Mouse (Mus musculus) Muller cell, postnatal 12 days (primary cell): ENCODE measurements around the gene Adgrl2.

Experiments
- DNase-seq: peaks from one replicate; pipeline ENCODE4 v3.0.0-alpha.2; 2015; ENCODE audit errors: inconsistent ontology term

Gene Adgrl2

DNA sequence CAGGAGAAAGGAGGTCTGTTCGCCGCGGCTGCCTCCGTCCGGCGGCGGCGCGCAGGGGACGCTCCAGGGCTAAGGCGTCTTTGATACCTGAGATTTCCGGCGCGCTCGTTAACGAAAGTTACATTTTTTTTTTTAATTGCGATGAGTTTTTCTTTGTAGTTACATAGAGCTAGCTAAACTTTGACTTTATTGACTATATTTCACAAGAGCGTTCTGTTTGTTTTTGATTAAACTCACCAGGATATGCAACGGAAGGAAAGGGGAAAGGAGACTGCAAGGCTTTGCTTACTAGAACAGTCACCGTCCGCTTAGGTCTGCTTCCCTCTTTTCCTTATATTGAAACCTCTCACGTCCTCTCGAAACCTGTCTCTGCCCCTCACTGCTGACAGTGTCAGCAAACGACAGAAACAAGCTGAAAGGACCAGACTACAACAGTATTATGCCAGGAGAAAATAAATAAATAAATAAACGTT lies at the start of gene Adgrl2:
TSS of gene Adgrl2 (minus strand) at position 25 of the 473 bp plus-strand sequence.
- no peak for DNase-seq

DNA sequence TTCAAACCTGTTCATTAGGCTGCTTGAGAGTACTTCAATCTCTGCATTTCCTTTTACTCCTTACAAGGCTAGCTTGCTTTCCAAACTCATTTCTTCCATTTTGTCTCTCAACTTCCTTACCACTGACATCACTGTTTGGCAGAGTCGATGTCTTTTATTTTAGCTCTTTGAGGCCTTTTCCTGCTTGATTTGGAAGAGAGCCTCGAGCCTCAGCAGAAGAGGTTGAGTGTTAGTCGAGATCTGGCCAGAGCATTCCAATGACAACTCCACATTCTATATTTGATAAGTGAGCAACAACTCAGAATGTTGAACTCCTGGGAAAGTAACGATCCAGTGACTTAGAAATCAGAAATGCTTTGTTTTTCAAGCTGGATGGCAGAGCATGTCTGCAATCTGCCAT lies 48.4 kb upstream of the Adgrl2 start:
- peak; percentile 55 for DNase-seq

DNA sequence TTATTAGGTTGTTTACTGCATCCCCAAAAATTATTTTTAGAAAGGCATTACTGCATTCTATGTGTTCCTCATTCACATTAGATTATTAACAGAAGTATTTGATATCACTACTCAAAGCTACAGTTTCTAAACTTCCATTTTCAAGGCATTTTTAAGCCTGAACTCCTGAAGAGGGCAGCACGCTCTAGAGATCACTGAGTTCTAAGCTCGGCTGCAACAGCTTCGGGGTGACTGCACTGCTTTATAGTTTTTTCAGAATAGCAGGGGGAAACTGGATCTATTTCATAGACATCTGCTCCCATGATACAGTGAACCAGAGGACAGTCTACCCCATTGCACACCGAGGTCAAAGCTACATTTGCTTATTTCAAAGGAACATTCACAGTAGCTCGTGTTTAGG lies 29.6 kb upstream of the Adgrl2 start:
- DNase-seq = no peak

DNA sequence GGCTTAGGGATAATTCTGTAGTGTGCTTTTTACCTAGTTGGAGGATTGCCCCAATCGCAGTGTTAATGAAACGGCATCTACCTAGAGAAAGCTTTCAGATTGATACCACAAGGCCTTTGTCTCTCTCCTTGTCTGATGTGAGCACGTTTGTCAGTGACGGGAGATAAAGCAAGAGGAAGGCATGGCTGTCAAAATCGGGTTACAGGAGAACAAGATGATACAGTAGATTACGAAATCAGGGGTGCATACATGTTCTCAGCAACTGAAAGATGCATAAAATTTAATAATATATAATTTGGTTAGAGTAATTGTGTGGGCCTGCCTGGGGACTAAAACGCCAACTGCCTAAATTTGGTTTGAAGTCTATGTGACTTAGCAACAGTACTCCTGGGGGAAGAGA lies 19.0 kb upstream of the Adgrl2 start:
- DNase-seq = no peak

DNA sequence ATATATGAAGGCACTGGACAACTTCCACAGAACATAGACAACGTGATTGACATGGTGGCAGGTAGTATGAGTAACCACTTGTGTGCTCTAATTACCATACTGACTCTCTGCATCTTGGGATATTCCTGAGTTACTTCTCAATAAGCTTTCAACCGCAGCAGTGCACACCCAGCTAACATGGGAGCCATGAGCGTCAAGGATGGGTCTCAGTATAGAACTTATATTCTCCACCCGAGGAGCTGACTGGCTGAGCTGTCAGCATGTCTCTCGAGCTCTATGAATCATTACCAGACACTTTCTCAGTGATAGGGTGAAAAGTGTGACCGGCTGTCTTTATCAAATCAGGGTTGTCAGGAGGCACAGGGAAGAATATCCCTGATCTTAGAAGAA lies 18.3 kb upstream of the Adgrl2 start:
- no peak for DNase-seq

DNA sequence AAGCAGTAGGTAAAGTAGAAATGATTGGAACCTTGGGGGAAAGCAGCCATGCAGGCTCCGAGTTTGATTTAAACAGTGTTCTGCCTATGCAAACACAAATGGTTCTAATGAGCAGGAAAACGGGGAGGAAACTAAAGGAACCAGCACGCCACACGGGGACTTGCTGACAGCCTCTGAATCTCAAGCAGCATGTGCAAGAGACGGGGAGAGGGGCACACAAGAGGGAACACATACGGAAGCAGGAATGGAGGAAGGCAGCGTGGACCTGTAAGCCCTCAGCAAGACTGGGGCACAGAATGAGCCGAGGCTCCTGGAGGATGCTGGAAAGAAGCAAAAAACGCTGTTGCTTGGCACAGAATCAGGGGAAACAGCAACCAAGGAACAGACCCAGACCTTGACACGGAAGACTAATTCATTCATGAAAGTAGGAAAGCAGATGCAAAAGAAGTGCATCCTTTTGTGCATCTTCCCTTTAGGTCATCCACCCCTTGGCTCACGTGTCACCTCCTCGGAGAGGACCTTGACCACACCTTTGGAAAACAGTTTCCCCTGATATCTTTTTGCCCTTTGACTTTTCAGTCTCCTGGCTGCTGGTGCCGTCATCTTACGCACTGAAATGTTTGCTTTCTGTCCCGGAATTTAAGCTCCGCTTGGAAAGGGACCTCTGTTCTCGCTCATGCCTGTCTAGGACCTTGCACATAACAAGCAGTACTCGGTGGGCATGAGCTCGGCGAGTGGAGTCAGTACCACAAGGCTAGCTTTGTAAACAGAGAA lies 17.7 kb upstream of the Adgrl2 start:
- no peak for DNase-seq

DNA sequence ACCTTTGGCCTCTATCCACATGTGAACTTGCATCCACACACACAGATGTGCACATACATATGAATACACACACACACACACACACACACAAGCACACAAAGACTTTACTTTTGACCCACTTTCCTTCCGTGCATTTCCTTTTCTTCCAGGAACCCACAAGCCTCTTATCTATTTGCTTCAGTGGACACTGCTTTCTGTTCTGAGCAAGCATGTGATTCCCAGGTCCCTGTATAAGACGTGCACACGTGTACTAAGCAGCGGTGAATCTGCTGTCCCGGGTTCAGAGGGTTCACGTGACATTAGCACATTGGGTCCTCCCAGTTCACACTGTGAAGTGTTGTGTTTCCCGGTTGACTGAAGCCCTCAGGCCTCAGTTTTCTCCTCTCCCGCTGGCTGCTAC lies 11.0 kb upstream of the Adgrl2 start:
- no peak for DNase-seq

DNA sequence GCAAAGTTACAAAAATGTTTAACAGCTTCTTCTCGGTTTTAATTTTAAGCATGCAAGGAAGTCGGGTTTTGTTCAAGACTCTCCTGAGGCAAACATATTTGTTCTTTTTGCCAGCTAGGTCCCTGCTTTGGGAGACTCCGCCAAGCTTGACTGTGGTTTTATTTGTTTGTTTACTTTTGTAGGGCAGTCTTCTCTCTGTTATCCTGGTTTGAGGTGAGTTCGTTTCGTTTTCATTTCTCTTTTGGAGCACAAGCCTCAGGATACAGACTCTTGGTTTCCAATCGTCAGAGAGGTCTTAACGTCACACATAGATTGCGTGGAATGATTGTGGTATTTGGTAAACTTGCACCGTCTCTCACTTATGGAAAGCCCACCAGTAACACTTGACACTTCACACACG lies 8.3 kb upstream of the Adgrl2 start:
- DNase-seq = no peak

DNA sequence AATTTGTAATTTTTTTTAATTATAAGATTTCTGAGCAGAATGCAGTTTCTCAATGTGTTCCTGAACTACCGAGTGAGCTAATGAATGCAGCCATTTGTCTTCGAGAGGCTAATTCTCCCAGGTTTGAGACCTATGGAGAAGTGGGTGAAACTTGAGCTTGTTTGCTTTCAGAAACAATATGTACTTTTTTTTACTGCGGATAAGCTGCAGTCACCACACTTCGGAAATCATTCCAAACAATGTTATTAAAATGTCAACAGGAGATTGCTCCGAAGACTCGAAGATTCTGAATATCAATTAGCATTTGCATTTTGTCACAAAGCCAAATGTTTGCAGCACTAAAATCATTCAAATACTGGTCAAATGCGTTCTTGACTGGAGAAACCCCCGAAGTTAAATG lies 701 bp upstream of the Adgrl2 start:
- DNase-seq = peak; percentile 24

DNA sequence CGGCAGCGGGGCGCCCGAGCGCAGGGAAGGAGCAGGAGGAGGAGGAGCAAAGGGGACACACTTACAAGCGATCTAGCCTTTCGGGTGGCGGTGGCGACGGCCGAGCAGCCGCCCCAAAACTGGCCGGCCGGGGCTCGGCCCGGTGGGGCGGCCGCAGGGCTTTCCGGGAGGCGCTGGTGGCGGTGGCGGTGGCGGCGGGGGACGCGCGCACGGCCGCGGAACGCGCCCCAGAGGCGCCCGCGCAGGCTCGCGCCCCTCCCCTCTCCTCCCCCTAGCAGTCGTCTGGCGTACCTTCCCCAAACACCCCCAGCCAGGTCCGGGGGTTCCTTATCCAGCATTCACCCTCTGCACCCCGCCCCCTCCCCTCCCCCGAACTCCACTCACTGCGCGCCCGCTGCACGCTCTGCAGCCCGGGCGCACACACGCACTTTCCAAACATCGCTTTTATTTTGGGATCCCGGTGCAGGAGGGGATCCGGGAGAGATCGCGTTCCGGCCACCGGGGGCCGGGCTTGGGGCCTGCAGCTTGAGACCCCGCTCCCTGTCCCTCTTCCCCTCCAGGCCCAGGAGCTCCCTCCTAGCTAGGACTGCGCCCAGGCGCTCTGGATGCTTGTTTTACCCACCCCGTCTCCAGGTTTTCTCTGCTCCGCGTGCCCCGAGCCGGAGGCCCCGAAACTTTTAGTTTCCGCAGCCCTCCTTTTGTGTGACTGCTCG lies 381 bp downstream of the Adgrl2 start:
- peak; percentile 82 for DNase-seq

DNA sequence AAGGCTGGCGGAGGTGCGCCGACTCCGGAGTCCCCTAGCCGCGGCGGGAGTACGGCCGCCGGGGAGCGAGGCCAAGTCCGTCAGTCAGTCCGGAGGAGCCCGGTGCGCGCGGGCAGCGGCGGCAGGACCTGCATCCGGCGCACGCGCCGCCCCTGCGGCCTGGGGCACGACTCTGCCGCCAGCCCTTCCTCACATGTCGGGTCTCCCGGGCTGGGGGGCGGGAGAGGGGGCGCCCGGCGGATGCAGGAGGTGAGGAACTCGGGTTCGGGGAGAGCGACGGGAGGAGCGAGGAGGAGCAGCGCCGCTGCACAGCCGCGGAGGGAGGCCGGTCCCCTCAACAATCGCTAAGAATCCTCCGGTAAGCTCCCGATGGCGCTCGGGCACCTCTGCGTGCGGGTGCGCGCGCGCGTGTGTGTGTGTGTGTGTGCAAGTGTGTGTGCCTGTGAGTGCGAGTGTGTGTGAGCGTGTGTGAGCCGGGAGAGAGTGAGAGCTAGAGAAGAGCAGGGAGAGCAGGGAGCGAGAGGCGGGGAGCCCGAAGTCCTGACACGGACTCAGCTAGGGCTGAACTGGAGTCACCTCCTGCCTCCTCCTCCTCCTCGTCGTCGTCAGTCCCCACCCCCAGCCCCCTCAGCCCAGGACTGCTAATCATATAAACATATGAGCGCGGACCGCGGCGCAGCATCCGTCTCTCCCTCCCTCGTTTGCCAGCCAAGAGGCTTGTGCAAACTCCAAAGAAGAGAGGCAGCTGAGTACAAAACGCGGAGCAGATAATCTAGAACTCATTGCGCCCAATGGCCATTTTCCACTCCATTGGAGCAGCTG lies 1.1 kb downstream of the Adgrl2 start:
- peak; percentile 95 for DNase-seq

DNA sequence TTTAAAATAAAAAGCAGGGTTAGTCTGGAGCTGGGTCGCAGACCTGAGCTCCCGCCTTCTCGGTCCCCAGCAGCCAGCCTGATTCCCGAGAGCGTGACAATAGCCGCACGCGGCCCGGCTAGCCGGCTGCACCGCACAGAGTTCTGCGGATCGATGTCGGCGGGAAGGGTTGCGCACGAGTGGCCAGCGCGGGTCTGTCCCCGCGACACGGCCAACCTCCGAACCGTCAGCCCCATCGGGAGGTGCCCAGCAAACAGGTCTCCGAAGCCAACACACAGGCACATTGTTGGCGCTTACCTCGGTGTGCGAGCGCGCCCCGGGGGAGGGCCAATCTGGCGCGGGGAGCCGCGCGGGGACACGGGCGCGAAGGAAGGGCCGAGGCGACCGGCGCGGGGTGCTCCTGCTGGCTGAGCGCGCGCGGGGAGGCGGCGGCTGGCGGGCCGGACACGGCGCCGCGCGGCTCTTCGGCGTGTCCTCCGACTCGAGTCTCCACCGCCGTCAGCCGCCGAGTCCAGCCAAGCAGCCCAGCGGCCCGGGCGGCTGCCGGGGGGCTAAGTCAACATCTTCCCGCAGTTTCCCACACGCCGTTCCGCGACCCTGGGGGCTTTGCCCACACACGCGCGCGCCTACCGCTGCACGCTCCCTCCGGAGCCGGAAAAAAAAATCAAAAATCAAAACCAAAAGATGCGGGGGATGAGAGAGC lies 1.9 kb downstream of the Adgrl2 start:
- peak; percentile 68 for DNase-seq

DNA sequence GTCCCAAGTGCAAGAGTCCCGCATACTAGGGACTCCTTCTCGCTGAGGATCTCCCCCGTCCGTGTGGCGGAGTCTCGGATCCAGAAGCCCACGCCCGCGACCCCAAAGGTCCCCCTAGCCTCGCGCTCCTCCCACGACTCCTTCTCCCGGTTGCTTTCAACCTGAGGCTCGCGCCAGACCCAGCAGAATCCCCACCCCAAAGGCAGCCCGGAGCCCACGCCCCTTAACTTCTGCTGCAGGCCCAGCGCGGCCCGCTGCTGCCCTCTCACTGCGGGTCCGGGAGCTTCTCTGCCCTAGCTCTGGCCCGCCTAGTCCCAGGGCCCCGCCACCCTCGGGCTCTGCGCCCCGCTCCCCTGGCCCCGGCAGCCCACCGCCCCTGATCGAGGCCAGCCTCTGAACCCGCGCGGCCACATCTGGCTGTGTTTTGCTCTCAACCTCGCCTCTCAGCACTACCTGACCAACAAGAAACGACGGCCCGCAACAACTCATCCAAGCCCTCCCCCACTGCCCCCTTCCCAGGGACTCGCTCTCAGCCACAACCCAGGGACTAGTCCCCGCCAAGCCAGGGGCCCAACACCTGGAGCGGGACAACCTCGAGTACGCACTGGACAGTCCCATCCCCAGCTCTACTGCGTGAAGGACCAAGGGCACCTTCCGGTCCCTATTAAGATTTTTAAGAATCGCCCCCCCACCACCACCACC lies 2.6 kb downstream of the Adgrl2 start:
- DNase-seq = peak; percentile 92

DNA sequence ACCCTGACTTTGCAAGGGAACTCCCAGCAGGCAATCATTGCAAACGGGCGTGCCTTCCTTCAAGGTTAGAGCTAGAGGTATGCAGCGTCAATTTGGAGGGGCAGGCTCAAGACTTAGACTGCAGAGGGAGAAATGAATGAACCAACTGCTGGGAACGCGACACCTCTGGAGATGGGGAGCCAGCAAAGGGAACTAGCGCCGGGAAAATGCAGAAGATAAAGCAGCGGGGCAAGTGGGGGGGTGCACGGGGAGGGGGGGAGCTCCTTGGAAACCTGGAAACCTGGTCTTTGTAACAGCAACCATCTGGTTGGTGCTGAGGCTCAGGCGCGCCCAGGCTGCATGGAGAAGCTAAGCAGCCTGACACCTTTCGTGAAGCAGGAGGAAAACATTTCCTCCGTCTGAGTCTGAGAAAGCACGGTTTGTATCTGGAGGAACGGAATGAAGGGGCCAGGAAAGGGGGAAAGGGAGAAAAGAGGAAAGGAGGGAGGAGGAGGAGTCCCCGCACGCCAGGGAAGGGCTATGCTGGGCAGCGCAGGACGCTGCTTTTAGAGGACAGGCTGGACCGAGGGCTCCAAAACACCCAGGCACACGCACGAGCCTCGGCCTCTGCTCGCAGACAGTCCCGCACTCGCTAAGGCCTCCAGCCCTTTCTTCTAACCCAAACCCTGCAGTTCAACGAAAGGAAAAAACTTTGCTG lies 3.3 kb downstream of the Adgrl2 start:
- peak; percentile 48 for DNase-seq

DNA sequence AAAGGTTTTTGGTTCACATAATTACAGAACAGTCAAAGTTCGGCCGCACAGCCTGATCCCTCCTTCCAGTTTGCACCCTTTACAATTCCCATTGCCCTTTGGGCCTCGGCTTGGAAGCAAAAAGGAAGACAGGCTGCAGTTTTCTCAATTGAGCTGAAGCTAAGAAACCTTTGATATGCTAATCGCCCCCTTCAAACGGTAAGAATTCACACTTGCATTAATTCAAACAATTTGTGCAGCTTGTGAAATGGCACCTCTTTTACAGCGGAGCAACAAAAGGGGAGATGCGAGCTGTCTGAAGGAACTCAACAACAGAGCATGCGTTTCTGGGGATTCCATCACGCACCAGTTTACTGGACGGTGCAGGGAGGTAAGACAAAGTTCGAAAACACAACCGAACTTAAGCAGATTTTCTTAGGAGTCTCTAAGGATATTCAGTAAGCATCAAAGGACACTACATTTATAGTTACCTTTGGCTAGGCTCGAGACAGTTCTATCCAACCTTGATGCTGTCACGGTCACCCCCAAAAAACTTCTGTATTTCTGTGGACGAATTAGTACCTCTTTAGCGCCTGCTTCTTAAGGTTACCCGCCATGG lies 4.0 kb downstream of the Adgrl2 start:
- DNase-seq = peak; percentile 56

DNA sequence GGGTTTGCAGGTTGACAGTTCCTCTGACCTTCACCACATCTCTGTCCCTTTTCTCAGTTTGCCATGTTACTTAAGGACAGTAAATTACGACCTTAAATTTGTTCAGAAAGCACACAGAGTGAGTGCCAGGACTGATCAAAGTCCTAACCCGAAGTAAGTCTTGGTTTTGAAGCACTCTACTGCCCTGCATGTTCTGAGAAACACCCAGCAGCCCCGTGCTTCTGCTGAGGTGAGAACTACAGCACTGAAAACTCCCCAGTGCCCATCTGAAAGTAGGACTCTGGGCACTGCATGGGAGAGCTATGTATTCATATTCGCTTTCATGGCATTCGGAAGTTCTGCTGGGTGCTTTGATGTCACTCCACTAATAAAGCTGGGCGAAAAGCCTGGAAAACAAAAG lies 6.0 kb downstream of the Adgrl2 start:
- DNase-seq = peak; percentile 10

DNA sequence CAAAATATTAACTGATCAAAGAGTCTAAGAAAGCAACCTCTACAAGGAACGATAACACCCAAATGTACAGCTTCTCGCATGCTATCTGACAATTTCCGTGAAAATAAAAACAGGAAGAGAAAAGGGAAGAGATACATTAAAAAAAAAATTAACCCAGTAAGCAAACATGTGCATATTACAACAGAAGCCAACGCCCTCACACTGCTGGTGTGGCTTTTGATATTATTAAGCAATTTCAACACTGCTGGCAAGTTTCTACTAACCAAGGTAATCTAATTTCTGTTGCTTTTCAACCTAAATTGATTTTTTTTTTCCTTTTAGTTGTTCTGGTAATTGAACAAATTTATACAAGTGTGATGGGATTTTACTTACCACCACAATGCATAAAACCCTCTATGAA lies 8.0 kb downstream of the Adgrl2 start:
- no peak for DNase-seq

DNA sequence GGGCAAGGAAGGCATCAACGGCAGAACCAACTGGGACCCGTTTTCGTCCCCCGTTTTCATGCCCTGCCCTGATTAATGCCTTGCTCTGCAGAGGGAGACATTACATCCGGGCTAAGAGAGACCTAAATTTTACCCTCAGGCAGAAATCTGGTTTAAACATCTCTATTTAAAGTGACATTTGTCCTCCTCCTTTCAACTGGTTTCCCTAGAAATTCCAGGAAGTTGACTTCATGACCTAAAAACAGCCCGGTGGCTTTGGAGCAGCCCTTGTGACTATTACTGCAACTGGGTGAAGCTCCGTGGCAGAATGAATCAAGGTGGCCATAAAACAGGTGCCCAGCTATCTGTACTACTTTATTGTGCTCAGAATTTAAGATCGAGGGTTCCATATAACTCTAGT lies 8.6 kb downstream of the Adgrl2 start:
- no peak for DNase-seq

DNA sequence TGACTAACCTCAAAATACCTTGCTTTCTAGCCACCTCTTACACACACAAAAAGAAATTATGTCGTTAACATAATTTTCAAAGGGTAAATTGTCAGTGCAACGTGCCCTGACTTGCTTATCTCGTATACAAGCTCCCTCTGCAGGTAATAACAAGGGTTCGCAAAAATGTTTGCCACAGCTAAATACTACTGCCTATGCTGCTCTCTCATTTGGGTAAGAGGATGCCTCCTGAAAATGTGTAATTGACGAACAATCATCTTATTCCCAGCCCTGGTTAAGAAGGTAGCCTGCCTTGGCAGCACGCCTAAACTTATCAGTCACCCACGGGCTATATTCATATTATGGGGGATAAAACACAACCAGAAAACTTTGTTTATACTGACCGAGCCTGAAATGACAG lies 11.8 kb downstream of the Adgrl2 start:
- no peak for DNase-seq

DNA sequence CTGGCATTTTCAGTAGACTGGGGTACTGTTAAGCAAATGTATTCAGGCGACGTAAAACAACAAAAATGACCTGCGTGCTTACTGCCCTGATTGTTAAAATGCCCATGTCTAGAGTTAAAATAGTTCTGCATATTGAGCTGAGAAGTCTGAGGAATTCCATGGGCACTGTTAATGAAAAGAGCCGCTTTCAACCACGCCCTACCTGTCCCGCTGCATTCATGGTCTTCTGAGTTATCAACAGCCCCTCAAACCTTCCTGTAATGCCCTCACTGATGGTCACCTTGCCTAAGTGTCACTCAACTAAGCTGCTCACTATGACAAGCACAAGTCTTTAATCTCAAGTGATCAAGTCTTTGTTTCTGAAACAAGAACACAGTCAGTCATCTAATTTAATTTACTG lies 12.5 kb downstream of the Adgrl2 start:
- peak; percentile 55 for DNase-seq
